Mouse (Mus musculus) forebrain, embryonic 11.5 days (tissue): ENCODE results near the gene Fshr. TPM values are rescaled to one million over a fixed set of nuclear protein-coding genes. Genes with fewer than 3 reads are reported as not detected.
A peak's percentile ranks its signal among the peaks of the same experiment; 100 is the strongest.

Source experiments
- ATAC-seq: fragments of 200-750 bp; cut with Nextera tagmentation; replicated peaks from 2 replicates; pipeline ENCODE4 v1.8.0; 2017; ENCODE audit warnings: moderate TSS enrichment; ENCODE audit not compliant: low FRiP score
- DNase-seq: peaks from one replicate; pipeline ENCODE4 v3.0.0-alpha.2; 2017; ENCODE audit warnings: low spot score
- H3K27ac ChIP-seq: fragments of 300-500 bp; sonication (generic); 2 replicates; pipeline ENCODE4 v1.5.1; 2014; ENCODE audit warnings: low read depth, low read length
- H3K27me3 ChIP-seq: fragments of 300-500 bp; sonication (generic); 2 replicates; pipeline ENCODE4 v1.6.1; 2014; ENCODE audit warnings: mild to moderate bottlenecking, low read length, mixed read lengths; ENCODE audit not compliant: control insufficient read depth, insufficient read depth
- H3K36me3 ChIP-seq: fragments of 300-500 bp; sonication (generic); 2 replicates; pipeline ENCODE4 v1.6.1; 2014; ENCODE audit warnings: mild to moderate bottlenecking, low read length, moderate library complexity, mixed read lengths; ENCODE audit not compliant: control insufficient read depth, insufficient read depth
- H3K4me1 ChIP-seq: fragments of 300-500 bp; sonication (generic); replicated peaks from 2 replicates; pipeline ENCODE4 v1.6.1; 2014; ENCODE audit warnings: low read length, mixed read lengths; ENCODE audit not compliant: control insufficient read depth, insufficient read depth
- H3K4me2 ChIP-seq: fragments of 300-500 bp; sonication (generic); 2 replicates; pipeline ENCODE4 v1.6.1; 2014; ENCODE audit warnings: low read depth, mild to moderate bottlenecking, low read length, moderate library complexity, mixed read lengths; ENCODE audit not compliant: severe bottlenecking
- H3K4me3 ChIP-seq: fragments of 300-500 bp; sonication (generic); 2 replicates; pipeline ENCODE4 v1.5.1; 2014; ENCODE audit warnings: low read depth, low read length
- H3K9ac ChIP-seq: fragments of 300-500 bp; sonication (generic); 2 replicates; pipeline ENCODE4 v1.6.1; 2014; ENCODE audit warnings: low read length
- H3K9me3 ChIP-seq: fragments of 300-500 bp; sonication (generic); 2 replicates; pipeline ENCODE4 v1.6.1; 2016; ENCODE audit warnings: low read length, mixed read lengths; ENCODE audit not compliant: control insufficient read depth
- WGBS: fragments of 180-500 bp; shearing (Covaris S2); extraction: QIAGEN DNeasy Blood & Tissue Kit; methylation state at CpG from one replicate; pipeline ENCODE4 v1.1.7; 2014; 5-methylcytosine and 5-hydroxymethylcytosine counted together
- polyA plus RNA-seq: library from polyadenylated mRNA; unstranded; fragments of >200 nt; fragmentation: Nextera tagmentation; extraction: Ambion mirVana; gene quantifications from 2 replicates; pipeline ENCODE4 v1.2.1, GENCODE M21; 2014

The Fshr gene
- polyA plus RNA-seq, 1 experiment from 2014 or later: not detected

GRCm38 (mm10) chr17:89051031-89051563, 149.4 kb downstream of the Fshr start:
- H3K36me3 ChIP-seq: no peaks in the 10 kb centered on the region
- ATAC-seq (no peak), DNase-seq (no peak)
- no peaks in the 10 kb centered on the region for H3K9me3 ChIP-seq
- 92% methylated on average over 3 of the region's 3 CpGs for WGBS
- no peak overlapping the region for H3K4me3 ChIP-seq
- no peak overlapping the region for H3K27ac ChIP-seq
- no peak overlapping the region for H3K9ac ChIP-seq
- H3K4me1 ChIP-seq: no peaks in the 10 kb centered on the region
- no peak overlapping the region for H3K4me2 ChIP-seq
- H3K27me3 ChIP-seq: no peaks in the 10 kb centered on the region

DNA sequence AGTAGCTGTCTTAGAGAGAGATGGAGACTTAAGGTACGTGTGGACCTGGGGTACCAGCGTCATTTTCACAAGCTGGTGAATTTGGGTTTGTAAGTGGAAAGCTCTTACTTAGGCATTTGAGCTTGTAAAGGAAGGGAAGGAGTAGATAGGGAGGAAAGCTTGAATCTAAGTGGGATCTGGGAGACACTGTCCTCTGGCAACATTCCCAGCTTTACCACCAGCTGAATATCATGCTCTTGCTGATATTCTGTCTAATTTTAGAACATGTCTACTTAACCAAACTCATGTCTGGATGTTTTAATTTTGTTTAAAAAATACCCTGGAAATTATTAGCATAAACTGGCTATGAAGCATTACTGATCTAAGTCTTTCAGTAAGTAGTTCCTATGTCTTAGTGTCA, 151.4 kb downstream of the Fshr start:
- no peak for ATAC-seq
- WGBS: 95% methylated on average over 2 of the region's 2 CpGs
- no peaks in the 10 kb centered on the region for H3K27me3 ChIP-seq
- DNase-seq: no peak
- no peaks in the 10 kb centered on the region for H3K36me3 ChIP-seq
- no peaks in the 10 kb centered on the region for H3K9me3 ChIP-seq
- H3K27ac ChIP-seq: no peak overlapping the region
- no peaks in the 10 kb centered on the region for H3K4me1 ChIP-seq
- H3K4me2 ChIP-seq: no peak overlapping the region
- no peak overlapping the region for H3K9ac ChIP-seq
- H3K4me3 ChIP-seq: no peak overlapping the region

DNA sequence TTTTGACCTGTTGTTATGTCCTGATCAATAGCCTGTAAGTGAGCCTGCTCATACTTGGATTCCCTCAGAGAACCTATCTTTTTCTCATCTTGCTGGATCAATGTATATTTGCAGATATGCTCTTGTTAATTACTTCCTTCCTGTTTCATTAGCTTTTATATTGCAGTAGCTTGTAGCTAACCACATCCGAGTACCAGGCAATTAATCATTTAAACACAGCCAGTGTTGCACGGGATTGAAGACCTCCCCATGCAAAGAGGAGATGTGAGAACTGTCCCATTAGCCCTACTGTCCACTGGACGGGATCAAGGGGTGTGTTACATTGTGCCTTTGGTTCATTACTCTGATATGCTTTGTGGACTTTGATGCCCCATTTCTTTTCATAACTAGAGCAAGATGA, 154.5 kb downstream of the Fshr start:
- DNase-seq (no peak), ATAC-seq (no peak)
- Histone ChIP-seq H3K9me3 (no peaks in the 10 kb centered on the region), H3K27ac (no peak overlapping the region), H3K27me3 (no peaks in the 10 kb centered on the region), H3K4me3 (no peak overlapping the region), H3K9ac (no peak overlapping the region), H3K36me3 (no peaks in the 10 kb centered on the region), H3K4me1 (no peaks in the 10 kb centered on the region), H3K4me2 (no peak overlapping the region)
- WGBS: 84% methylated on average over 3 of the region's 3 CpGs

DNA sequence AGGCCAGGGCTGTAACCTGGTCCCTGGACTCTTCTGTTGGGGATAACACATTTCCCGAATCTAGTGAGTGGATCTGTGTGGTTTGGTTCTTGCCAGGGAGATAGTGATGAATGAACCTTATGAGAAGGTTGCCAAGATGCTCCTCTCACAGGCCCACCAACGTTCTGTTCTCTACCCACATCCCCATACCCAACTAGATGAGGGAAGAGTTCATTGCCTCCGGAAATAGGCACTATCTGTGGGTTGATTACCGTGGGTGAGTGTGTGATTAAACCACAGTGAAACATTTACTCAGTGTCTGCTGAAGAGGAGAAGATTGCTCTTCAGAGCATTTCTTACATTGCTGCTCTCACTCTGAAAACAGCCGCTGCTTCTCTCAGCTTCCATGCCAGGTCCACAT, 163.8 kb downstream of the Fshr start:
- 90% methylated on average over 5 of the region's 5 CpGs for WGBS
- Histone ChIP-seq H3K4me3 (no peak overlapping the region), H3K4me2 (no peak overlapping the region), H3K27me3 (no peaks in the 10 kb centered on the region), H3K4me1 (no peaks in the 10 kb centered on the region), H3K9me3 (no peaks in the 10 kb centered on the region), H3K36me3 (no peaks in the 10 kb centered on the region), H3K9ac (no peak overlapping the region), H3K27ac (no peak overlapping the region)
- no peak for ATAC-seq
- no peak for DNase-seq

- DNase-seq (no peak), ATAC-seq (0 out of 2 replicates have a peak, but pooled peaks have one; percentile 15)
- 95% methylated on average over 3 of the region's 3 CpGs for WGBS
Measured at GRCm38 (mm10) chr17:89036049-89036448, 164.4 kb downstream of the Fshr start.

GRCm38 (mm10) chr17:89034627-89035026, 165.8 kb downstream of the Fshr start:
- Histone ChIP-seq H3K36me3 (no peaks in the 10 kb centered on the region), H3K9ac (no peak overlapping the region), H3K27ac (no peak overlapping the region), H3K4me3 (no peak overlapping the region), H3K4me1 (no peaks in the 10 kb centered on the region), H3K27me3 (no peaks in the 10 kb centered on the region), H3K9me3 (no peaks in the 10 kb centered on the region), H3K4me2 (no peak overlapping the region)
- DNase-seq (no peak), ATAC-seq (no peak)

More at GRCm38 (mm10) chr17:89036049-89036448, 164.4 kb downstream of the Fshr start:
- H3K27ac ChIP-seq: no peak overlapping the region
- no peak overlapping the region for H3K4me2 ChIP-seq
- no peaks in the 10 kb centered on the region for H3K27me3 ChIP-seq
- no peaks in the 10 kb centered on the region for H3K36me3 ChIP-seq
- no peaks in the 10 kb centered on the region for H3K9me3 ChIP-seq
- no peaks in the 10 kb centered on the region for H3K4me1 ChIP-seq
- H3K4me3 ChIP-seq: no peak overlapping the region
- no peak overlapping the region for H3K9ac ChIP-seq

DNA sequence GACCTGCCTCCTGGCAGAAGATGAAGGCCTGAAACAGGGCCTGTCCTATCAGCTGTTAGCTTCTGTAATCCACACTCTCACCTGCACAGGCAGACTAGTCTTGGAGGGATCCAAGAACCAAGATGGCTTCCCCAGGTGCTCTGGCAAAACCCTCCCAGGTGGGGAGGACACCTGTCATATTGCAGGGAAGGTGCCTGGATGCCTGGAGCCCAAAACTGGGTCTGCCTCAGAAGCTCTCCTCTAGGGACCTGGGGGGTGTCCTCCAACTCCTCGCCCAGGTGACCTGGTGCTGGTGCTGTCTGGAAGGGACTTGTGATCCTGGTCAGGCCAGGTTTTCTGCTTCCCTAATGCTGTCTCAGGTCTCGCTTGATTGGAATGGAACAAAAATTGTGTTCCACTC, 167.5 kb downstream of the Fshr start:
- 88% methylated on average over 2 of the region's 2 CpGs for WGBS
- no peaks in the 10 kb centered on the region for H3K27me3 ChIP-seq
- no peak overlapping the region for H3K4me2 ChIP-seq
- no peaks in the 10 kb centered on the region for H3K36me3 ChIP-seq
- H3K4me1 ChIP-seq: no peaks in the 10 kb centered on the region
- no peak overlapping the region for H3K9ac ChIP-seq
- DNase-seq (no peak), ATAC-seq (no peak)
- no peaks in the 10 kb centered on the region for H3K9me3 ChIP-seq
- H3K27ac ChIP-seq: no peak overlapping the region
- H3K4me3 ChIP-seq: no peak overlapping the region

- no peaks in the 10 kb centered on the region for H3K27me3 ChIP-seq
- DNase-seq: no peak
- H3K4me2 ChIP-seq: no peak overlapping the region
- no peak overlapping the region for H3K4me3 ChIP-seq
- no peaks in the 10 kb centered on the region for H3K9me3 ChIP-seq
- H3K9ac ChIP-seq: no peak overlapping the region
- ATAC-seq: no peak
- no peaks in the 10 kb centered on the region for H3K36me3 ChIP-seq
- no peaks in the 10 kb centered on the region for H3K4me1 ChIP-seq
- no peak overlapping the region for H3K27ac ChIP-seq
- whole genome bisulfite sequencing: 79% methylated on average over 2 of the region's 2 CpGs
Measured at GRCm38 (mm10) chr17:89019518-89019917, 181.0 kb downstream of the Fshr start.

GRCm38 (mm10) chr17:89017002-89017401, 183.5 kb downstream of the Fshr start:
- 85% methylated on average over 4 of the region's 4 CpGs for WGBS

More at GRCm38 (mm10) chr17:89017002-89017401, 183.5 kb downstream of the Fshr start:
- Histone ChIP-seq H3K9me3 (no peaks in the 10 kb centered on the region), H3K9ac (no peak overlapping the region), H3K36me3 (no peaks in the 10 kb centered on the region), H3K4me2 (no peak overlapping the region), H3K4me3 (no peak overlapping the region), H3K27ac (no peak overlapping the region), H3K4me1 (no peaks in the 10 kb centered on the region), H3K27me3 (no peaks in the 10 kb centered on the region)
- DNase-seq (no peak), ATAC-seq (no peak)
